Mouse (Mus musculus) cerebellum, adult 2 months (tissue): ENCODE measurements around the gene Gm17018. TPM values are rescaled to one million over a fixed set of nuclear protein-coding genes. Genes with fewer than 3 reads are reported as not detected.

Experiments
- DNase-seq, 2 experiments: peaks; one replicate each; pipeline ENCODE4 v3.0.0; 2021
- H3K27ac ChIP-seq: fragments of 200-500 bp; 2 replicates; pipeline ENCODE4 v1.5.1; 2012; ENCODE audit warnings: low read length, control low read depth, inconsistent platforms; ENCODE audit not compliant: insufficient read depth
- H3K27me3 ChIP-seq: fragments of 200-500 bp; 2 replicates; pipeline ENCODE4 v1.6.1; 2012; ENCODE audit warnings: inconsistent platforms, mild to moderate bottlenecking, low read length, moderate library complexity; ENCODE audit not compliant: control insufficient read depth, insufficient read depth
- H3K4me1 ChIP-seq: fragments of 200-500 bp; 2 replicates; pipeline ENCODE4 v1.6.1; 2011; ENCODE audit warnings: low read length; ENCODE audit not compliant: control insufficient read depth, insufficient read depth
- H3K4me3 ChIP-seq: fragments of 200-500 bp; replicated peaks from 2 replicates; pipeline ENCODE3; 2011; ENCODE audit warnings: mild to moderate bottlenecking, low read depth, low read length, control low read depth; ENCODE audit not compliant: insufficient read depth
- CTCF ChIP-seq: fragments of 200-500 bp; IDR thresholded peaks from 2 replicates; pipeline ENCODE4 v1.5.1; 2011; ENCODE audit warnings: low read depth, mild to moderate bottlenecking, control low read depth, low read length, moderate library complexity, borderline replicate concordance; ENCODE audit not compliant: insufficient read depth
- POLR2A ChIP-seq: fragments of 200-500 bp; IDR thresholded peaks from 2 replicates; pipeline ENCODE4 v1.6.1; 2011; ENCODE audit warnings: low read length, control low read depth, borderline replicate concordance; ENCODE audit not compliant: insufficient read depth
- WGBS: fragments of 180-500 bp; shearing (Covaris S2); methylation state at CpG from one replicate; pipeline ENCODE4 v1.1.7; 2018; 5-methylcytosine and 5-hydroxymethylcytosine counted together
- polyA plus RNA-seq: library from polyadenylated mRNA; depleted of rRNA; stranded (reverse); fragments of >200 nt; gene quantifications from 2 replicates; pipeline ENCODE4 v1.2.3, GENCODE M21; 2012

Gene Gm17018
- polyA plus RNA-seq, 1 experiment: 56.7 TPM

DNA sequence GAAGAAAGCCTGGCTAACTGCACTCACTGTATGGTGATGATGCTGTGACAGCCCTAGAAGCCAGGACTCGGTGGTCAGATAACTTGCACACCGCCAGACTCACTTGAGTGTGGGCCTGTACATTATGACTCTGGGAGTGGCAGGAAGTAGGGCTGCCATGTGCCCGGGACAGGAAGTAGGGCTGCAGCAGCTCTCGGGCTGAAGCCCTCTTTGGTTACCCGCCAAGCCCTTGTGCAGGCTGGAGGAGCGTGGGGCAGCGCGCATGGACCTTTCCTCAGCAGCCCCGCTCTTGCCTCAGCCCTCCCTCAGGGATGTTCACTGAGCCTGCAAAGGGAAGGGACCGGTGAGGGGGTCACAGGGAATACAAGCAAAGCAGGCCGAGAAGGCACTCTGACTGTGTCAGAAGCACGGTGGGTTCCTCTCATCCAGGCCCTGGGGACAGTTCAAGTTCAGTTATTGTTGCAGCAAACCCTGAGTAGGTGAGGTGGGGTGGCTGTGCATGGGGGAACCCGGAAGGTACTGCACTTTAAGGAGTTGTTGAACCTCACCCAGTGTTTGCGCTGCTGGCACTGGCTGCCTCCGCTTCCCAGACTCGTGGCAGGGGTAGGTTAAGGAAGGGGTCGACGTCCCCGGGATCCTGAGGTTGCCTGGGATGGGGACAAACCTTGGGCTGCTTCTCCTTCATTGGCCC lies 14.7 kb downstream of the Gm17018 start:
- Histone ChIP-seq H3K27me3 (no peaks in the 10 kb centered on the region), H3K4me1 (no peaks in the 10 kb centered on the region), H3K27ac (no peak overlapping the region), H3K4me3 (no peak overlapping the region)
- WGBS: 63% methylated on average over 19 of the region's 19 CpGs
- DNase-seq: no peak
- TF ChIP-seq CTCF: no peak
- TF ChIP-seq POLR2A: no peak

DNA sequence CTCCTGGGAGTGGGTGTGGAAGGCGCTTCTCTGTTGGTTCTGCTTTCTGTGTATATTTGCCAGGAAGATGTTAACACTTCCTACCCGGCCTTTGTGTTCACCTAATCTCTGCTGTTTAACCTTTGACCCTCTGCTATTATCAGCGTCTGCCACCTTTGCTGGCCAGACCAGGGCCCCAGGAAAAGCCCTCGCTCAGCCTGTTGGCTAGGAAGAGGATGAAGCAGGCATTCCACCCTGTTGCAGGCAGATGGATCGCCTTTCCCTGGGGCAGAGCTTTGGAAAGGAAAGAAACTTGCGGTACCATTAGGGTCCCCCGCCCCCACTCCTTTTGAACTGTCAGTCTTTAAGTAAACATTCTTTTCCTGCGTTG lies 15.2 kb downstream of the Gm17018 start:
- Histone ChIP-seq H3K27me3 (no peaks in the 10 kb centered on the region), H3K4me1 (no peaks in the 10 kb centered on the region), H3K4me3 (no peak overlapping the region), H3K27ac (no peak overlapping the region)
- 55% methylated on average over 8 of the region's 8 CpGs for WGBS
- no peak for DNase-seq
- TF ChIP-seq CTCF (no peak), POLR2A (no peak)

DNA sequence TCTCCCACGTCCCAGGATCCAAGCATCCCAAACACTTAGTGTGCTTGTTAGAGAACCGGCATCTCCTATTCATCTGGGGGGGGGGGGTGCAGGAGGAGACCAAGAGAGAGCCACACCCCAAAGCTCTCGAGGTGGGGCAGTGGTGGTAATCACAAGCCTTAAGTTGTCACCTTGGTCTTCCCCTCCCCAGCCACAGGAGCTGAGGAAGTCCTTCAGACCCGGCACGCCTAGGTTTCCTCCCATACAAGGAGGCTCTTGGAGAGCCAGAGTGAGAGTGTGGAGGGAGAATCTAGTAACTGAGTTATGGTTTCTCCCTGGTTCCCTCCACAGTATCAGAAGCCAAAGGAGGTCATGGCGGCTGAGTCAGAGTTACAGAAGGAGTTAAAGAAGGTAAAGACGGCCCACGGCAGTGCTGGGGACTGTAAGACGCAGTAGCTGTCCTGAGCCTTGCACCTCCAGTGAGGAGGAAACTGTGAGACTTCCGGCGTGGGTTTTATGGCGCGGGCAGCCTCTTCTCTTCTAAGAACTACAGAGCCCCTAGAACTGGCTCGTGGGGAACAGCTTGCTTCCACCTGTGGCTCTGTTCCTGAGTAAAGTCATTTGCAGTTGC lies 16.8 kb downstream of the Gm17018 start:
- DNase-seq: no peak
- 85% methylated on average over 14 of the region's 14 CpGs for WGBS
- TF ChIP-seq POLR2A: no peak
- no peak overlapping the region for H3K4me3 ChIP-seq
- H3K27me3 ChIP-seq: no peaks in the 10 kb centered on the region
- H3K27ac ChIP-seq: no peak overlapping the region
- H3K4me1 ChIP-seq: no peaks in the 10 kb centered on the region

DNA sequence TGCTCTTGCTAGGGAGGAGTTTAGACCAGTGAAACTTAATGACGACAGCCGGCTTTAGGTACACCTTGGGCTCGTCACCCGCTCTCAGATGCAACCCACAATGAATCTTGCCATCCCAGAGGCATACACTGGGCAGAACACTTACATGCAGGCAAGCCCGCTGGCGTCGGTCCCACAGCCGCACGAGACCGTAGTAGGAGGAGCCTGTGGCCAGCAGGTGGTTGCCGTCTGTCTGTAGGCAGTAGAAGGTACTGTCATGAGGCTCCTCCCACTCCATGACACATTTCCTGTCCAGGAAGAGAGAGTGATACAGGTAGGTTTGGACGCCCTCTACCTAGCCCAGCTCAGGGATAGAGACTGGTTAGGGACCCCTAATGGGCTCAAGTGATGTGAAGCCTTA lies 18.6 kb downstream of the Gm17018 start:
- no peak for TF ChIP-seq POLR2A
- no peak overlapping the region for H3K4me3 ChIP-seq
- 62% methylated on average over 12 of the region's 12 CpGs for WGBS
- DNase-seq: no peak
- H3K27me3 ChIP-seq: no peaks in the 10 kb centered on the region
- no peak overlapping the region for H3K27ac ChIP-seq
- H3K4me1 ChIP-seq: no peaks in the 10 kb centered on the region

- WGBS: 75% methylated on average over 7 of the region's 7 CpGs
- TF ChIP-seq CTCF (no peak), POLR2A (no peak)
- Histone ChIP-seq H3K27me3 (no peaks in the 10 kb centered on the region), H3K4me3 (no peak overlapping the region), H3K27ac (no peak overlapping the region), H3K4me1 (no peaks in the 10 kb centered on the region)
- DNase-seq: no peak
Observed at GRCm38 (mm10) chr19:45579416-45579815, 19.0 kb downstream of the Gm17018 start.

GRCm38 (mm10) chr19:45580235-45580634 lies 19.8 kb downstream of the Gm17018 start:
- no peak for DNase-seq
- Histone ChIP-seq H3K27ac (no peak overlapping the region), H3K4me1 (no peaks in the 10 kb centered on the region), H3K4me3 (no peak overlapping the region), H3K27me3 (no peaks in the 10 kb centered on the region)
- TF ChIP-seq CTCF: no peak
- TF ChIP-seq POLR2A: no peak
- WGBS: 31% methylated on average over 12 of the region's 12 CpGs

DNA sequence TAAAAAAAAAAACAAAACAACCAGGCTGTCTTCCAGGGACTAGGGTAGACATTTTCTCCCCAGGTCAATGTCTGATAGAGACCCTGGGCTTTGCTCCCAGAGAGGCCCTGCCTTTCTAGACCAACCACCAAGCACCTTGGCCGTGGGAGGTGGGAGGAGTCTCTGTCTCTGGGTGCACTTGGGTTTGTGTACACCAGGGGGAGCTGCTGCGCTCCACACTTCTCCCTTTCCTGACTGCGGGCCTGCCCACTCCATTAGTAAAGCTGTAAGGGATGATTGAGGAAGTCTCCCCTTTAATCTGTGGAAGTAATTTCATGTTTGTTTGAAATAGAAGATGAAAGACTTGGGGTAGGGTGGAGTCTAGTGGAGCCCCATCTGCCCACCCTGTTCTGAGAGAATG lies 20.8 kb downstream of the Gm17018 start:
- Histone ChIP-seq H3K4me3 (no peak overlapping the region), H3K4me1 (no peaks in the 10 kb centered on the region), H3K27me3 (no peaks in the 10 kb centered on the region), H3K27ac (no peak overlapping the region)
- TF ChIP-seq CTCF (peak; percentile 46; the same call in 1 of the 2 replicates), POLR2A (no peak)
- WGBS: 72% methylated on average over 3 of the region's 3 CpGs
- DNase-seq: no peak

DNA sequence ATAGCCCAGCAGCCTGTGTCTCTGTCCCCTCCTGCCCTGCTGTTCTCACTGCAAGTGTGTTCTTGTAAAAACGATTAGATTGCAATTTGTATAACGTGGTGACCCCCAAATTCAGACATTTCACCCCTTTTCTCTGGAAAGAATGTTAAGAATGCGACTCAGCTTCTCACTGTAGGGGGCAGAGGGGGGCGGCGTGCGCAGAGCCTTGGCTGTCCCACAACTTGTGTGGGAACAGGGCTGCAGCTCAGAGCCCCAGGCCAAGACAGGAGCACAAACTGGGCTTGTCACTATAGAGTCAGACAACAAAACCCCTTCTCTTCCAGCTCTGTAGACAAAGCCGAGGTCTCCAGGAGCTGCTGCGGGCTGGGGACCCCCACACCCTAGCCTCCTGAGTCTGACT lies 21.7 kb downstream of the Gm17018 start:
- WGBS: 40% methylated on average over 8 of the region's 8 CpGs
- Histone ChIP-seq H3K27ac (no peak overlapping the region), H3K4me1 (no peaks in the 10 kb centered on the region), H3K27me3 (no peaks in the 10 kb centered on the region), H3K4me3 (no peak overlapping the region)
- DNase-seq: no peak
- TF ChIP-seq CTCF (no peak), POLR2A (no peak)
